Mouse (Mus musculus) MEL (cell line): ENCODE results near the gene Aknad1.

Experiments
- CTCF ChIP-seq, 3 experiments: IDR thresholded peaks in 2 of 3; conservative IDR thresholded peaks in 1 of 3; 2 replicates each; pipeline ENCODE4 v1.5.1; 2011 to 2012; ENCODE audit warnings: low read length in 3 of 3, low read depth in 2 of 3, mild to moderate bottlenecking in 2 of 3, improper control_type of control experiment in 1 of 3, inconsistent platforms in 1 of 3, mixed read lengths in 1 of 3, moderate library complexity in 1 of 3; ENCODE audit not compliant: control insufficient read depth in 1 of 3, insufficient read depth in 1 of 3, poor library complexity in 1 of 3, severe bottlenecking in 1 of 3
- E2F4 ChIP-seq: IDR thresholded peaks from 2 replicates; pipeline ENCODE4 v1.6.1; 2011; ENCODE audit warnings: low read depth, low read length, improper control_type of control experiment, borderline replicate concordance
- EP300 ChIP-seq, 2 experiments: IDR thresholded peaks; 2 replicates each; pipeline ENCODE4 v1.6.1; 2011; ENCODE audit warnings: improper control_type of control experiment in 2 of 2, low read length in 2 of 2, low read depth in 1 of 2, mild to moderate bottlenecking in 1 of 2
- MYB ChIP-seq: IDR thresholded peaks from 2 replicates; pipeline ENCODE4 v1.6.1; 2011; ENCODE audit warnings: mild to moderate bottlenecking, low read depth, low read length, improper control_type of control experiment

- TF ChIP-seq E2F4 (no peak), EP300 (IDR thresholded peaks at IDR 0.05; ENCODE audit: low read depth in 1 of 2, low read length in 2 of 2) (no peak), CTCF (IDR thresholded peaks at IDR 0.05 in 2 of 3, conservative IDR thresholded peaks at IDR 0.05 in 1 of 3; ENCODE audit: control insufficient read depth in 1 of 3, insufficient read depth in 1 of 3, low read depth in 2 of 3, low read length in 3 of 3, poor library complexity in 1 of 3, severe bottlenecking in 1 of 3) (no peak), MYB (no peak)
These were observed 28.2 kb upstream of the Aknad1 start for GRCm38 (mm10) chr3:108711296-108711695.
